Mouse (Mus musculus): ENCODE measurements at regions not wholly inside any gene's neighbourhood (a gene's known extent, or its start where the extent isn't known, plus 50 kb on each side); places are given as distances from the start of the nearest gene placed in this dataset.
A peak's percentile ranks its signal among the peaks of the same experiment; 100 is the strongest.

GRCm38 (mm10) chr14:15273107-15273506 is 165.7 kb downstream of the Lrrc3b start:
- DNase-seq (ENCODE audit: low read depth), result no peak

GRCm38 (mm10) chr14:15272364-15272763 is 166.4 kb downstream of the Lrrc3b start:
- no peak for DNase-seq (ENCODE audit: low read depth)

- DNase-seq (ENCODE audit: low read depth), result peak; percentile 4
Observed at GRCm38 (mm10) chr14:15266287-15266686, 172.5 kb downstream of the Lrrc3b start.

GRCm38 (mm10) chr14:15262996-15263395 is 175.8 kb downstream of the Lrrc3b start:
- DNase-seq (ENCODE audit: low read depth), result no peak

GRCm38 (mm10) chr14:15255729-15256128 is 183.1 kb downstream of the Lrrc3b start:
- no peak for DNase-seq (ENCODE audit: low read depth)

- no peak for DNase-seq (ENCODE audit: low read depth)
Observed at GRCm38 (mm10) chr14:15205626-15206025, 233.2 kb downstream of the Lrrc3b start.

- no peak for DNase-seq (ENCODE audit: low read depth)
Observed at GRCm38 (mm10) chr14:15204284-15204683, 234.5 kb downstream of the Lrrc3b start.
